Comparison of ENCODE assay signal across 9 mouse cellular contexts in genomic region chr9:110742295-110742950, GRCm38 (mm10). TPM values are rescaled to one million over a fixed set of nuclear protein-coding genes. Genes with fewer than 3 reads are reported as not detected.
A peak's percentile ranks its signal among the peaks of the same experiment; 100 is the strongest.
DNase-seq lines count a peak whose midpoint lies in the region; ATAC-seq and TF ChIP-seq lines count a peak whose summit lies in the region.
"Had no signal": no experiment of that assay in that cellular context is flagged by ENCODE, and none has a peak within 500 bp of the region (broad histone marks: within the 10 kb centered on the region; RNA-seq: fewer than 3 reads in every experiment).

No protein-coding gene starts in this region.

- H3K36me3 ChIP-seq in heart, embryonic 10.5 days = peaks cover 25% of the 10 kb centered on the region
- no peaks in the 10 kb centered on the region; the same call in 1 of the 2 replicates for H3K36me3 ChIP-seq in limb, embryonic 15.5 days
- H3K36me3 ChIP-seq in neural tube, embryonic 13.5 days = no peaks in the 10 kb centered on the region

- TF ChIP-seq CTCF in cortical plate, adult 2 months (IDR thresholded peaks at IDR 0.05; ENCODE audit: extremely low read depth, insufficient read depth, low read length) = no peak

- intact Hi-C loops in heart, postnatal 10 days (cut with DNase I) = no loop called here

- H3K4me3 ChIP-seq in heart, embryonic 10.5 days = peak overlapping the region; percentile 90
- peak overlapping the region; percentile 33 for H3K4me3 ChIP-seq in cortical plate, adult 2 months (ENCODE audit: insufficient read depth, low read length)
- peak overlapping the region; percentile 81 for H3K4me3 ChIP-seq in limb, embryonic 15.5 days
- H3K4me3 ChIP-seq in neural tube, embryonic 13.5 days = peak overlapping the region; percentile 69

- H3K27ac ChIP-seq in heart, embryonic 10.5 days = peak overlapping the region; percentile 98
- no peak overlapping the region for H3K27ac ChIP-seq in cortical plate, adult 2 months (ENCODE audit: insufficient read depth, low read length)
- peak overlapping the region; percentile 95 for H3K27ac ChIP-seq in limb, embryonic 15.5 days
- H3K27ac ChIP-seq in neural tube, embryonic 13.5 days (replicated peaks) = peak overlapping the region; percentile 56

- H3K9me3 ChIP-seq in heart, embryonic 10.5 days = no peaks in the 10 kb centered on the region
- H3K9me3 ChIP-seq in limb, embryonic 15.5 days = no peaks in the 10 kb centered on the region
- H3K9me3 ChIP-seq in neural tube, embryonic 13.5 days = no peaks in the 10 kb centered on the region

- WGBS in heart, embryonic 10.5 days = under 1% methylated on average over 63 of the region's 71 CpGs
- WGBS in limb, embryonic 15.5 days = under 1% methylated on average over 46 of the region's 71 CpGs
- under 1% methylated on average over 59 of the region's 71 CpGs for WGBS in neural tube, embryonic 13.5 days

- H3K4me1 ChIP-seq in heart, embryonic 10.5 days = peaks cover 68% of the 10 kb centered on the region
- H3K4me1 ChIP-seq in cortical plate, adult 2 months (ENCODE audit: control insufficient read depth, insufficient read depth, low read length) = no peaks in the 10 kb centered on the region
- H3K4me1 ChIP-seq in limb, embryonic 15.5 days = peaks cover 64% of the 10 kb centered on the region
- H3K4me1 ChIP-seq in neural tube, embryonic 13.5 days (replicated peaks) = peaks cover 27% of the 10 kb centered on the region

- TF ChIP-seq POLR2A in cortical plate, adult 2 months (IDR thresholded peaks at IDR 0.05; ENCODE audit: extremely low read depth, insufficient read depth, low read length) = no peak

- H3K9ac ChIP-seq in limb, embryonic 15.5 days = peak overlapping the region; percentile 85
- peak overlapping the region; percentile 87 for H3K9ac ChIP-seq in neural tube, embryonic 13.5 days

- H3K27me3 ChIP-seq in heart, embryonic 10.5 days (ENCODE audit: insufficient read depth, poor library complexity, severe bottlenecking) = peaks cover 45% of the 10 kb centered on the region; the same call in 1 of the 2 replicates
- H3K27me3 ChIP-seq in limb, embryonic 15.5 days = peaks cover 26% of the 10 kb centered on the region
- H3K27me3 ChIP-seq in neural tube, embryonic 13.5 days = peaks cover 34% of the 10 kb centered on the region

- H3K4me2 ChIP-seq in limb, embryonic 15.5 days = peak overlapping the region; percentile 74
- peak overlapping the region; percentile 94 for H3K4me2 ChIP-seq in neural tube, embryonic 13.5 days

- DNase-seq in heart, embryonic 10.5 days (ENCODE audit: low spot score) = no peak
- no peak for DNase-seq in heart, adult 8-10 months (ENCODE audit: low spot score)
- peak; percentile 45 to 51 for DNase-seq in heart, postnatal 10 days
- no peak for DNase-seq in right cerebral cortex, adult 2 months (ENCODE audit: low spot score in 2 of 2)
- no peak for DNase-seq in layer of hippocampus, adult 9-11 months

- ATAC-seq in limb, embryonic 15.5 days (ENCODE audit: insufficient number of reproducible peaks, low FRiP score, low TSS enrichment, low read depth) = peak; percentile 76
- ATAC-seq in neural tube, embryonic 13.5 days (ENCODE audit: low read depth) = peak; percentile 68

RNA-seq across cellular contexts. Expression of gene Myl3, which starts 0.8 kb away (rescaled TPM):
- polyA plus RNA-seq in heart, embryonic 10.5 days (2016; fragmentation: Nextera tagmentation; extraction: Ambion mirVana) = 1,835 and 3,713 TPM in 2 replicates
- over 10,000 TPM; 10,766 to 11,632 (median 11,251) TPM for total RNA-seq in heart, adult 8-10 months (2022)
- polyA plus RNA-seq in cortical plate, adult 2 months (2012; rRNA removed) = 0.13 and 0.30 TPM in 2 replicates
- total RNA-seq in heart, postnatal 10 days (2021) = over 10,000 TPM; 11,120 to 11,825 TPM
- polyA plus RNA-seq in limb, embryonic 15.5 days (2015; fragmentation: Nextera tagmentation; extraction: Ambion mirVana) = 16.3 and 125 TPM in 2 replicates
- polyA plus RNA-seq in neural tube, embryonic 13.5 days (2015; fragmentation: Nextera tagmentation; extraction: Ambion mirVana) = 1.2 and 3.8 TPM in 2 replicates
- total RNA-seq: MEL had no signal

RNA-seq across cellular contexts. Expression of gene Pth1r, which starts 4.5 kb away (rescaled TPM):
- 41.3 and 49.7 TPM in 2 replicates for polyA plus RNA-seq in heart, embryonic 10.5 days (2016; fragmentation: Nextera tagmentation; extraction: Ambion mirVana)
- total RNA-seq in heart, adult 8-10 months (2022) = 1 to 10 TPM; 4.4 to 7.0 (median 5.1) TPM
- 8.2 and 9.0 TPM in 2 replicates for polyA plus RNA-seq in cortical plate, adult 2 months (2012; rRNA removed)
- total RNA-seq in heart, postnatal 10 days (2021) = 10 to 100 TPM; 11.5 to 13.4 TPM
- 82.6 and 110 TPM in 2 replicates for polyA plus RNA-seq in limb, embryonic 15.5 days (2015; fragmentation: Nextera tagmentation; extraction: Ambion mirVana)
- polyA plus RNA-seq in neural tube, embryonic 13.5 days (2015; fragmentation: Nextera tagmentation; extraction: Ambion mirVana) = 17.6 and 20.2 TPM in 2 replicates

RNA-seq across cellular contexts. Expression of gene Prss42, which starts 55.5 kb away (rescaled TPM):
- not detected in 2 replicates for polyA plus RNA-seq in heart, embryonic 10.5 days (2016; fragmentation: Nextera tagmentation; extraction: Ambion mirVana)
- total RNA-seq in heart, adult 8-10 months (2022) = not detected
- polyA plus RNA-seq in cortical plate, adult 2 months (2012; rRNA removed) = not detected in 2 replicates
- not detected for total RNA-seq in heart, postnatal 10 days (2021)
- not detected in 2 replicates for polyA plus RNA-seq in limb, embryonic 15.5 days (2015; fragmentation: Nextera tagmentation; extraction: Ambion mirVana)
- not detected in 2 replicates for polyA plus RNA-seq in neural tube, embryonic 13.5 days (2015; fragmentation: Nextera tagmentation; extraction: Ambion mirVana)
- total RNA-seq: MEL had no signal

Comparison
In these comparisons a context has a peak if more than half of its experiments do, and no peak if none do; other contexts are left out.
1. DNase-seq: peak in heart, postnatal 10 days (2 of 2); none in heart, embryonic 10.5 days (single experiment), heart, adult 8-10 months (single experiment), right cerebral cortex, adult 2 months (0 of 2) and layer of hippocampus, adult 9-11 months (single experiment).
2. H3K4me3 ChIP-seq: peak in every context shown above with its lines; median percentile 90 in heart, embryonic 10.5 days; 81 in limb, embryonic 15.5 days; 69 in neural tube, embryonic 13.5 days; 33 in cortical plate, adult 2 months.
3. RNA of gene Myl3, which starts 0.8 kb away (polyA plus RNA-seq): 1,835 to 3,713 TPM in heart, embryonic 10.5 days; 16.3 to 125 TPM in limb, embryonic 15.5 days, 1.2 to 3.8 TPM in neural tube, embryonic 13.5 days and 0.13 to 0.30 TPM in cortical plate, adult 2 months; every median in the first group is over 10 times any median in the second.